Mouse (Mus musculus) cerebellum, postnatal 25 days (tissue): Measurements from ENCODE around the gene Mrfap1.

ENCODE experiments used
- DNase-seq, 2 experiments: peaks; one replicate each; pipeline ENCODE4 v3.0.0; 2021; ENCODE audit warnings: mixed read lengths in 2 of 2

The Mrfap1 gene

DNA sequence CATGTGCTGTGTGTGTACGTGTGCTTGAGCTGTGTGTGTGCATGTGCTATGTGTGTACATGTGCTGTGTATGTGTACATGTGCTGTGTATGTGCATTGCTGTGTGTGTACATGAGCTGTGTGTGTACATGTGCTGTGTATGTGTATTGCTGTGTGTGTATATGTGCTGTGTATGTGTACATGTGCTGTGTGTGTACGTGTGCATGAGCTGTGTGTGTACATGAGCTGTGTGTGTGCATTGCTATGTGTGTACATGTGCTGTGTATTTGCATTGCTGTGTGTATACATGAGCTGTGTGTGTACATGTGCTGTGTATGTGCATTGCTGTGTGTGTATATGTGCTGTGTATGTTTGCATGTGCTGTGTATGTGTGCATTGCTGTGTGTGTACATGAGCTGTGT lies 17.1 kb downstream of the Mrfap1 start:
- no peak for DNase-seq

DNA sequence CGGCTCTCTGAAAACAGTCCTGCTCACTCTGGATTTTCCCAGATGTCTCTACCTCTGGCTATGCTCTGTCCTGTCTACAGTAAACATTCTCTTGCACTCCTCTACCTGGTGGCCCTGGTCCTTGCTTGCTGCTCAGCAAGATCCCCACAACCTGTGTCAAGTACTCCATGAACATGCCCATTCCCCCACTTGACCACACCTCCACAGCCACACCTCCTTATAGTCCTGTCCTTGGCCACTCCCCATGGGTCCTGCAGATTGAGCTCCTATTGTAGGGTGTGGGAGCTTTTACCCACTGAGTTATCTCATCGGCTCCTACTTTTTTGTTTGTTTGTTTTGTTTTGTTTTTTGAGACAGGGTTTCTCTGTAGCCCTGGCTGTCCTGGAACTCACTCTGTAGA lies 17.7 kb downstream of the Mrfap1 start:
- no peak for DNase-seq

DNA sequence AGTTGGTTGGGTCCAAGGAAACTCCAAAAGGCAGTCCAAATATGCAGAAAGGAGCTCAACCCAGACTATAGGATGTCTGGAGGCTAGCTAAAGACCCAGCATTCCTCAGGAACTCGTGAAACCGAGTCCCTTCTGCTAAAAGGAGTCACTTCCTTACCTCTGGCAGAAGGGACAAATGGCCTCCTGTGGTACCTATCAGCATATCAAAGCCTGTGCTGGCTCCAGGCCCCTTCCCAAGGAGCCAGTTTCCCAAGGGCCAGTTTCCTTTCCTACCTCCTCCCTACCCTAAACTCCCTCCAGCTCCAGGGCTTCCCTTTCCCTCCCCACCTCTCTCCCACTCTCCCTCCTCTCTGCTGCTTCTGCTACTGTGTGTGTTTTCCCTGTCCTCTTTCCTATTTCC lies 19.4 kb downstream of the Mrfap1 start:
- DNase-seq, result no peak

DNA sequence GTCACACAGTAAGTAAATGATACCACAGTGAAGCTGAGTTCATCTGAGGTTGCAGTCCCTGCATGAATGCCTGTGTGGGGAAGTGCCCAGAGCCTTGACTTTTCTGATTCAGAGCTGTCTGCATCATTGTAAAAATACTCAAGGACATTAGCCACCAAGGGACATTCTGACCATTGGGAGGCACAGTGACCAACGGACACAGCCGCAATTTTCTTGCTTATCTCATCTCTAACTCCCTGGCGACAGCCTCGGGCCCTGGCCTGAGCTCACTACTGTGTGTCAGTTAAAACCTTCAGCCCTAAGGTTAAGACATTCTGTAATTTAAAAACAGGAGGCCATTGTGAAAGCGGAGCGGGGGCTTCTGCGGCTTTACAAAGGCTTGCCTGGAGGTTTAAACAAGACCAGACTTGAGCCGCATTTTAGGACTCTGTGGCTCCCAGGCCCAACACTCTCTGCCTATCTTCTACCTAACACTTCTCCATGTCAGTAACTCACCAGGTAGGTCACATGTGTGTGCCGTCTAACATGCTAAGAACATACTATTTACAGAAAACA lies 20.5 kb downstream of the Mrfap1 start:
- no peak for DNase-seq

DNA sequence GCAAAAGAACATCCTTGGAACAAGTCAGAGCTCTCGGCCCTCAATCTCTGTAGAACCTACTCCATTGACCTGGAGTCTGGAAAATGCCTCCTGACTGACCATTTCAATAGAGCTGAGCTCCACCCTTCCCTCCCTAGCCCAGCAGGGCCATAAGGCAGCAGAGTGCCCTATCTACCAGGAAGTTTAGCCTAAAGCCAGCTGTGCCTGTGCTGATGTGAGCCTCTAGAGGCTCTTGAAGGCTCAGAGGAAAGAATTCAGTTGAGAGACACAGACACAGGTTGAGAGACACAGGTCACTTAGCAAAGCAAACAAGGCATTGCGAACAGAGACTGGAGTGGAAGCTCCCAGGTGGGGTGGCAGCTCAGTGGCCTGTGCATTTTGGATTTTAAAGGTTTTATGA lies 21.3 kb downstream of the Mrfap1 start:
- no peak for DNase-seq

DNA sequence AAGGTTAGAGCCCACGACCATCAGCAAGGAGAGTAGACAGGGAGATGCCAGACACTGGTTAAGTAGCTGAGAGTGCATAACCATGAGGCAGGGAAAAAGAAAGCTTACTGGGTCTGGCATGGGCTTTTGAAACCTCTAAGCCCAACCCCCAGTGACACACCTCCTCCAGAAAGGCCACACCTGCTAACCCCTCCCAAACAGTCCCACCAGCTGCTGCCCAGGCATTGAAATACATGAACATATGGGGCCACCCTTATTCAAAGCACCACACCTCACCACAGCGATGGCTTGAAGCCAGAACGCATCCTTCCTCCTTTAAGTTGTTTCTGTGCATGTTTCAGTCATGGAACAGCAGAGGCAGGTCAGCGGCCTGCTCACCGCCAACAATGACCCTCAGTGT lies 24.0 kb downstream of the Mrfap1 start:
- no peak for DNase-seq

DNA sequence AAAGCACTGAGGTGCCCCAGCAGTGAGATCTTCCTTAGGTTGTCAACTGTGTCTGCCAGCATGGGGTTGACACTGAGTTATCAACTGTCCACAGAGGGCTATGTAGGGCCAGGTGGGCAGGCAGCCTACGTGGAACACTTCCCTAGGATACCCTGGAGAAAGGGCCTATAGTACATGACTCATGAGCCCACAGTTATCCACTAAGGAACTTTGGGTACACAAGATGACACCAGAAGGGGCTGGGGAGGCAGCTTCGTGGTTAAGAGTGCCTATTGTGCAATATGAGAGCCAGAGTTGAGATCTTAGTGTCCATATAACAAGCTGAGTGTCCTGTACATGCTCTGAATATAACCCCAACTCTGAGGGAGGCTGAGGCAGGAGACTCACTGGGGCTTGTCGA lies 27.0 kb downstream of the Mrfap1 start:
- DNase-seq, result no peak

DNA sequence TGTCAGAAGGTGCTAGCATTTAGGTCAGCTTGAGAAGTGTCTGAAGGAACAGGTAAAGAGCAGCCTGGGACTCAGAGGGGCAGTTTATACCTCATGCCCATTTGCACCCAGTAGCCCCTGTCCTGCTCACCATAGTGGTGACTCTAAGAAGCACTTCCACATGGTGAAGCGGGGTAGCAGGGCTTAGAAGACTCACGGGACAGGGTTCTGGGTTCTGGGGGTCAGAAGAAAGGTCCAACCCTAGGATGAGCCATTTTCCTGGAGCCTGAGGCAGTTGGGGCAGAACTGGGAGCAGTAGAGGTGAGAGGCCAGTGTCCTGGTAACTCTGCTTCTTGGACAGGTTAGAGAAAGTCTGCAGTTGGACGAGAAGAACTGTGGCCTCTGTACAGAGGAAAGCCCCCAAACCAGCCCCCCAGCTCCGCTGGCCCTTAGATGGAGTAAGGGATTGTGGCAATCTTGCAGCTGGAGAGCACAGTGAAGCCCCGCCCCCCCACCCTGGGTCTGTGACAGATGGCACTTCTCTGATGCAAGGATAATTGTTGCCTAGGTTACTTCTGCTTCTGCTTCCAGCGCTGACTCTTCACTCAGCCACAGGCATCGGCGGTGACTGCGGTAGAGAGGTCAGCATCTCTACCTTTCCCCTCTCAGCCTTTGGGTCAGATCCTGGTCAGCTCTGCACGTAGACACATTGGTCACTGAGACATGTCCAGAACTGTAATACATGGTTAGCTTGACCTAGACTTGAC lies 29.4 kb downstream of the Mrfap1 start:
- peak; percentile 63 to 67 for DNase-seq

DNA sequence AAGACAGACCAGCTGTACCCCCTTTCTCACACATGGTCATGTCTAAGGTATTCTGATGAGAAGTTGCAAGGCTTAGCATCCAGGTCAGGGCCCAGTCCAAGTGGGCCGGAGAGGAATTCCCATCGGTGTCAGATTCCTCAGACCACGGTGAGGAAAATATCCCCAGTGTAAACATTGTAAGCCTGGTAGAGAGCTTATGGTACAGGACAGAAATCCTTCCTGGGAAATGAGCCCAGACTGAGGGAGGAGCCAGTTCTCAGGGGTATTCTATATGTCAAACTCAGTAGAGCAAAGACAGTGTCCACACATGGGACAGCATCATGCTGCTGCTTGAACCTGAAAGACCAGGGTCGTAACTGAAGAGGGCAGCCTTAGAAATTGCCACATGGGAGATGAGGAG lies 36.7 kb downstream of the Mrfap1 start:
- DNase-seq, result peak in 1 of 2 experiments; percentile 1

DNA sequence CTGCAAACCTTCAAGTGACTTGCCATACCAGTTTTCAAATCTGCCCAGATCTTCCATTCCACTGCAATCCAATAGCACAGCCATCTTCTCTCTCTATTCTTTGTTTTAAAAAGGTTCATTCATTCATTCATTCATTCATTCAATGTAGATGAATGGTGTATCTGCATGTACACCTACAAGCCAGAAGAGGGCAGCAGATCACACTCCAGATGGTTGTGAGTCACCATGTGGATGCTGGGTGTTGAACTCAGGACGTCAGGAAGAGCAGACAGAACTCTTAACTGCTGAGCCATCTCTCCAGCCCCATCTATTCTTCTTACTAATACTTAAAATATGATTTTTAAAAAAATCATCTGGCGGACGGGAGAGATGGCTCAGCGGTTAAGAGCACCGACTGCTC lies 39.5 kb downstream of the Mrfap1 start:
- peak in 1 of 2 experiments; percentile 4 for DNase-seq

DNA sequence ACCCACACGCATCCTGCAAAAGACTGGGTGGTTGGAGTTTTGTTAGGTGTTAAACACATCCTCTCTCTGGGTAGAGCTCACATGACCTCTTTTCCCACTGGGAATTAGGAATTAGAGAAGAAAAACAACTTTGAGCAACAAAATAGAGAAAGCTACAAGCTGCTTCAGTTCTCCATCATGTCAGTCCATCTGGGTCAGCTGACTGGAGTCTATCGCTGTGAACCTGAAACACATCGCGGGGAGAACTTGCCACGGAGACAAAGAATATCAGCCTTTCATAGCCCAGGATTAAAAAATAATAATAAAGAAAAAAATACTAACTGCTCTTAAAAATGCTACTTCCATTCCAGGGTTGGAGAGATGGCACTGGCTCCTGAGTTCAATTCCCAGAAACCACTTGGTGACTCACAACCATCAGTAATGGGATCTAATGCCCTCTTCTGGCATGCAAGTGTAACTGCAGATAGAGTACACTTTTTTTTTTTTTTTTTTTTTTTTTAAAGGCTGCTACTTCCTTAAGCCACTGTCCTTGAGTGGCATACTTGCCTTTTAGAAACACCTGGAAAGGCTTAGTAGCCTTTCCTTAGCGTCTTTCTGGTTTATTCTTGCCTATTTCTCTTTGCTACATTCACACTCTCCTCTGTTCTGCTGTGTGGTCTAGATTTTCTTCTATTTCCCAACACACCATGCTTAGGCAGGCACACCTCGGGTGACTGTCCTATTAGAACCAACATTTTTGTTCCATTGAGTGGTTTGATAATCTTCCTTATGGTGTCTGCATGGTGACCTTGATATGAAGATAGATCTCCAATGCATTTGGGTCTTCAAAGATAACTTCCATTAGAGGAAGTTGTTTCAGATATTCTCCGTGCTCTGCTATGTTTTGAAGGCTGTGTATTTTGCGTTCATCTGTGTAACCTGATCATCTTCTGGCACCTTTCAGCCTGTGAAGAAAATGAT lies 46.2 kb downstream of the Mrfap1 start:
- no peak for DNase-seq

DNA sequence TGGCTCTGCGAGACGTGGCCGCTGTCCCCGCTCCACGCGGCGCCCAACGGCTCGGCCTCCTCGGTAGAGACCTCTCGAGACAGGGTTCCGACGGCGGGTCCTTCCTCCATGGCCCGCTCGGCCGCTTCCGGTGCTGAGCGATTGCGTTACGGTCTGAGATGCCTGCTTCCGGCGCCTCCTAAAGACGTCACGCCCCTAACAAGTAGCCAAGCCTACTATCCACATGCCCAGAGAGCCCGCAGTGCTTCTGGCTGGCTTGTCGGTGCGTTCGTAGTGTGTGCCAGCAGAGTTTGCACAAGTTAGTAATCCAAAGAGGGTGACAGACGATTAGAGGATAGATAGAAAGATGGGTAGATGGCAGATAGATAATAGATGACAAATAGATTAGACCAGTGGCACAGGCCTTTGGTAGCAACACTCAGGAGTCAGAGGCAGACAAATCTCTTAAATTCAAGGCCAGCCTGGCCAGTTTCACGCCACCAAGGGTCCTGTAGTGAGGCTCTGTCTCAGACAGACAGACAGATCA lies 48.0 kb downstream of the Mrfap1 start, which contains the start of gene Bloc1s4:
Gene Bloc1s4 (minus strand): TSS at position 115 of the 526 bp plus-strand sequence.
- peak; percentile 95 to 96 for DNase-seq

DNA sequence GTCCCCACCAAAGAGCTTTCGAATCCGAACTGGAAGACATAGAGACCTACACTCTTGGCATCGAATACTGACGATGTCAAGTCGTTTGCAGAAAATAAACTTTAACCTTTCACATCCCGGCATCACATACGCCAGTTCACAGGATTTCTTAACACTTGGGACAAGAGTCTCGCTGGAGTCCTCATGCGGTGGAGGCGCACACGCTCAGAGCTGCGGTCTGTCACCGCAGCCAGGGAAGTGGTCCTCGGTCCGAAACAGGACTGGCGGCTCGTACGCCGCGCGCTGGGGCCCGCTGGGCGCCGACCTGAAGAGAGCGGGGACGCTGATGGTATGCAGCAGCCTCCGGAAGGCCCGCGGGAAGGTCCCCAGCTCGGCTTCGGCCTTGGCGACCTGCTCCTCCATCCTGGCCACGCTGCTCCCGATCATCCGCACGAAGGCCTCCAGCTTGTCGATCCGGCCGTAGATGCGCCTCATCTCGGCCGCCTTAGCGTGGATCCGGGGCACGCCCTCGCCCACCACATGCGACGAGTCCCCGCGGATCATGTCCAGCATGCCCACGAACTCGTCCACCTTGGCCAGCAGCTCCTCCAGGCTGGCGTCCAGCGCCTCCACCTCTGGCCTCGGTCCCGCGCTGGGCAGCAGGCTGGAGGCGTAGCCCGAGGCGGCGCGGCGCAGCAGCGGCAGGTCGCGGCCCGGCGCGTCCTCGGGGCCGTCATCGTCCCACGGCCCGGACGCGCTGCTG lies 48.6 kb downstream of the Mrfap1 start:
- no peak for DNase-seq

DNA sequence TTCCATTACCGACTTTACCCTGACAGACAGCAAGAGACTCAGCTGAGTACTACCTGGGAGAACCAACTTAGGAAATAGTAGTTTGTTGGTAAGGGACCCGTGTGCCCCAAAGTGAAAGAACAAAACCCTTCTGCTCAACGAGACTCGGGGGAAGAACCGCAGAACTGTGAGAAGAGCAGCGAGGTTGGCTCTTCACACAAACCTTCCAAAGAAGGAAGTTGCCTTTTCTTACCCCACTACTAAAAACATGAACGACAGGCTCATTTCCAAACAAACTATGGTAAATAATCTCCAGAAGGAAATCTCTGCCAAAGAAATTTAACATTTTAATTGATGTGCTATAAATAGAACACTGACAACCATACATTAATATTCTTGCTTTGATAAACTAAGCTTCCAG lies 49.5 kb downstream of the Mrfap1 start:
- peak in 1 of 2 experiments; percentile 2 for DNase-seq
